Mouse (Mus musculus) forebrain, embryonic 11.5 days (tissue): ENCODE results near the gene C1qtnf7. TPM values are rescaled to one million over a fixed set of nuclear protein-coding genes. Genes with fewer than 3 reads are reported as not detected.

ENCODE experiments used
- ATAC-seq: fragments of 200-750 bp; cut with Nextera tagmentation; replicated peaks from 2 replicates; pipeline ENCODE4 v1.8.0; 2017; ENCODE audit warnings: moderate TSS enrichment; ENCODE audit not compliant: low FRiP score
- DNase-seq: peaks from one replicate; pipeline ENCODE4 v3.0.0-alpha.2; 2017; ENCODE audit warnings: low spot score
- H3K27ac ChIP-seq: fragments of 300-500 bp; sonication (generic); 2 replicates; pipeline ENCODE4 v1.5.1; 2014; ENCODE audit warnings: low read depth, low read length
- H3K27me3 ChIP-seq: fragments of 300-500 bp; sonication (generic); 2 replicates; pipeline ENCODE4 v1.6.1; 2014; ENCODE audit warnings: mild to moderate bottlenecking, low read length, mixed read lengths; ENCODE audit not compliant: control insufficient read depth, insufficient read depth
- H3K36me3 ChIP-seq: fragments of 300-500 bp; sonication (generic); 2 replicates; pipeline ENCODE4 v1.6.1; 2014; ENCODE audit warnings: mild to moderate bottlenecking, low read length, moderate library complexity, mixed read lengths; ENCODE audit not compliant: control insufficient read depth, insufficient read depth
- H3K4me1 ChIP-seq: fragments of 300-500 bp; sonication (generic); replicated peaks from 2 replicates; pipeline ENCODE4 v1.6.1; 2014; ENCODE audit warnings: low read length, mixed read lengths; ENCODE audit not compliant: control insufficient read depth, insufficient read depth
- H3K4me2 ChIP-seq: fragments of 300-500 bp; sonication (generic); 2 replicates; pipeline ENCODE4 v1.6.1; 2014; ENCODE audit warnings: low read depth, mild to moderate bottlenecking, low read length, moderate library complexity, mixed read lengths; ENCODE audit not compliant: severe bottlenecking
- H3K4me3 ChIP-seq: fragments of 300-500 bp; sonication (generic); 2 replicates; pipeline ENCODE4 v1.5.1; 2014; ENCODE audit warnings: low read depth, low read length
- H3K9ac ChIP-seq: fragments of 300-500 bp; sonication (generic); 2 replicates; pipeline ENCODE4 v1.6.1; 2014; ENCODE audit warnings: low read length
- H3K9me3 ChIP-seq: fragments of 300-500 bp; sonication (generic); 2 replicates; pipeline ENCODE4 v1.6.1; 2016; ENCODE audit warnings: low read length, mixed read lengths; ENCODE audit not compliant: control insufficient read depth
- WGBS: fragments of 180-500 bp; shearing (Covaris S2); extraction: QIAGEN DNeasy Blood & Tissue Kit; methylation state at CpG from one replicate; pipeline ENCODE4 v1.1.7; 2014; 5-methylcytosine and 5-hydroxymethylcytosine counted together
- polyA plus RNA-seq: library from polyadenylated mRNA; unstranded; fragments of >200 nt; fragmentation: Nextera tagmentation; extraction: Ambion mirVana; gene quantifications from 2 replicates; pipeline ENCODE4 v1.2.1, GENCODE M21; 2014

Gene C1qtnf7
- polyA plus RNA-seq, 1 experiment from 2014 or later = 0.28 TPM

GRCm38 (mm10) chr5:43504243-43504786, 11.0 kb upstream of the C1qtnf7 start:
- Histone ChIP-seq H3K36me3 (no peaks in the 10 kb centered on the region), H3K4me2 (no peak overlapping the region), H3K27me3 (no peaks in the 10 kb centered on the region), H3K9me3 (no peaks in the 10 kb centered on the region), H3K4me3 (no peak overlapping the region), H3K27ac (no peak overlapping the region), H3K9ac (no peak overlapping the region), H3K4me1 (no peaks in the 10 kb centered on the region)
- ATAC-seq (no peak), DNase-seq (no peak)
- 65% methylated on average over 2 of the region's 2 CpGs for WGBS

- Histone ChIP-seq H3K4me2 (no peak overlapping the region), H3K4me1 (no peaks in the 10 kb centered on the region), H3K9me3 (no peaks in the 10 kb centered on the region), H3K4me3 (no peak overlapping the region), H3K27ac (no peak overlapping the region), H3K9ac (no peak overlapping the region), H3K27me3 (no peaks in the 10 kb centered on the region), H3K36me3 (no peaks in the 10 kb centered on the region)
- 89% methylated on average over 2 of the region's 2 CpGs for WGBS
- ATAC-seq (no peak), DNase-seq (no peak)
Measured at GRCm38 (mm10) chr5:43508470-43508869, 6.9 kb upstream of the C1qtnf7 start.

GRCm38 (mm10) chr5:43508892-43509291, 6.4 kb upstream of the C1qtnf7 start:
- WGBS = 86% methylated on average over 1 of the region's 1 CpGs
- H3K27me3 ChIP-seq = no peaks in the 10 kb centered on the region
- H3K4me3 ChIP-seq = no peak overlapping the region
- H3K27ac ChIP-seq = no peak overlapping the region
- H3K36me3 ChIP-seq = no peaks in the 10 kb centered on the region
- no peak overlapping the region for H3K4me2 ChIP-seq
- DNase-seq (no peak), ATAC-seq (no peak)
- no peaks in the 10 kb centered on the region for H3K4me1 ChIP-seq
- no peaks in the 10 kb centered on the region for H3K9me3 ChIP-seq
- no peak overlapping the region for H3K9ac ChIP-seq

GRCm38 (mm10) chr5:43511126-43511525, 4.2 kb upstream of the C1qtnf7 start:
- Histone ChIP-seq H3K4me2 (no peak overlapping the region), H3K4me1 (no peaks in the 10 kb centered on the region), H3K36me3 (no peaks in the 10 kb centered on the region), H3K27ac (no peak overlapping the region), H3K4me3 (no peak overlapping the region), H3K27me3 (no peaks in the 10 kb centered on the region), H3K9ac (no peak overlapping the region), H3K9me3 (no peaks in the 10 kb centered on the region)
- 86% methylated on average over 2 of the region's 2 CpGs for WGBS
- ATAC-seq (no peak), DNase-seq (no peak)

GRCm38 (mm10) chr5:43516491-43516890, 1.2 kb downstream of the C1qtnf7 start:
- H3K27ac ChIP-seq = no peak overlapping the region
- no peaks in the 10 kb centered on the region for H3K36me3 ChIP-seq
- no peak overlapping the region for H3K4me3 ChIP-seq
- H3K4me2 ChIP-seq = no peak overlapping the region
- WGBS = 85% methylated on average over 7 of the region's 7 CpGs
- no peaks in the 10 kb centered on the region for H3K27me3 ChIP-seq
- no peaks in the 10 kb centered on the region for H3K4me1 ChIP-seq
- ATAC-seq = no peak
- no peaks in the 10 kb centered on the region for H3K9me3 ChIP-seq
- no peak for DNase-seq
- H3K9ac ChIP-seq = no peak overlapping the region

GRCm38 (mm10) chr5:43517313-43517712, 2.0 kb downstream of the C1qtnf7 start:
- 92% methylated on average over 13 of the region's 13 CpGs for WGBS
- no peak overlapping the region for H3K4me2 ChIP-seq
- DNase-seq (no peak), ATAC-seq (no peak)
- H3K36me3 ChIP-seq = no peaks in the 10 kb centered on the region
- no peak overlapping the region for H3K9ac ChIP-seq
- H3K4me3 ChIP-seq = no peak overlapping the region
- H3K27me3 ChIP-seq = no peaks in the 10 kb centered on the region
- H3K27ac ChIP-seq = no peak overlapping the region
- no peaks in the 10 kb centered on the region for H3K4me1 ChIP-seq
- no peaks in the 10 kb centered on the region for H3K9me3 ChIP-seq

- Histone ChIP-seq H3K4me2 (no peak overlapping the region), H3K27me3 (no peaks in the 10 kb centered on the region), H3K9me3 (no peaks in the 10 kb centered on the region), H3K9ac (no peak overlapping the region), H3K36me3 (no peaks in the 10 kb centered on the region), H3K27ac (no peak overlapping the region), H3K4me1 (no peaks in the 10 kb centered on the region), H3K4me3 (no peak overlapping the region)
- DNase-seq (no peak), ATAC-seq (no peak)
- WGBS = 87% methylated on average over 2 of the region's 2 CpGs
Measured at GRCm38 (mm10) chr5:43519905-43520304, 4.6 kb downstream of the C1qtnf7 start.

GRCm38 (mm10) chr5:43521369-43521768, 6.0 kb downstream of the C1qtnf7 start:
- H3K4me1 ChIP-seq = no peaks in the 10 kb centered on the region
- no peak overlapping the region for H3K4me3 ChIP-seq
- H3K9ac ChIP-seq = no peak overlapping the region
- H3K36me3 ChIP-seq = no peaks in the 10 kb centered on the region
- ATAC-seq (no peak), DNase-seq (no peak)
- no peaks in the 10 kb centered on the region for H3K9me3 ChIP-seq
- 83% methylated on average over 7 of the region's 7 CpGs for WGBS
- H3K27me3 ChIP-seq = no peaks in the 10 kb centered on the region
- H3K27ac ChIP-seq = no peak overlapping the region
- no peak overlapping the region for H3K4me2 ChIP-seq

GRCm38 (mm10) chr5:43522866-43523265, 7.5 kb downstream of the C1qtnf7 start:
- no peak overlapping the region for H3K4me2 ChIP-seq
- WGBS = 93% methylated on average over 1 of the region's 1 CpGs
- no peaks in the 10 kb centered on the region for H3K36me3 ChIP-seq
- H3K27me3 ChIP-seq = no peaks in the 10 kb centered on the region
- no peaks in the 10 kb centered on the region for H3K4me1 ChIP-seq
- DNase-seq = no peak
- no peak overlapping the region for H3K27ac ChIP-seq
- no peaks in the 10 kb centered on the region for H3K9me3 ChIP-seq
- ATAC-seq = no peak
- no peak overlapping the region for H3K4me3 ChIP-seq
- H3K9ac ChIP-seq = no peak overlapping the region
